Mouse (Mus musculus) heart, embryonic 10.5 days (tissue): ENCODE data around the gene Actl10. TPM values are rescaled to one million over a fixed set of nuclear protein-coding genes. Genes with fewer than 3 reads are reported as not detected.
A peak's percentile ranks its signal among the peaks of the same experiment; 100 is the strongest.

Experiments
- DNase-seq: peaks from one replicate; pipeline ENCODE4 v3.0.0-alpha.2; 2017; ENCODE audit warnings: low spot score
- H3K27ac ChIP-seq: fragments of 300-500 bp; sonication (generic); 2 replicates; pipeline ENCODE4 v1.5.1; 2016; ENCODE audit warnings: mild to moderate bottlenecking
- H3K27me3 ChIP-seq: fragments of 300-500 bp; sonication (generic); 2 replicates; pipeline ENCODE4 v1.6.1; 2016; ENCODE audit warnings: mild to moderate bottlenecking; ENCODE audit not compliant: poor library complexity, insufficient read depth, severe bottlenecking
- H3K36me3 ChIP-seq: fragments of 300-500 bp; sonication (generic); 2 replicates; pipeline ENCODE4 v1.6.1; 2016; ENCODE audit warnings: mild to moderate bottlenecking, moderate library complexity
- H3K4me1 ChIP-seq: fragments of 300-500 bp; sonication (generic); 2 replicates; pipeline ENCODE4 v1.6.1; 2016; ENCODE audit warnings: mild to moderate bottlenecking
- H3K4me3 ChIP-seq: fragments of 300-500 bp; sonication (generic); 2 replicates; pipeline ENCODE4 v1.5.1; 2016; ENCODE audit warnings: mild to moderate bottlenecking, moderate library complexity
- H3K9me3 ChIP-seq: fragments of 300-500 bp; sonication (generic); 2 replicates; pipeline ENCODE4 v1.6.1; 2016; ENCODE audit warnings: mild to moderate bottlenecking, moderate library complexity
- WGBS: fragments of 180-500 bp; shearing (Covaris S2); methylation state at CpG from one replicate; pipeline ENCODE4 v1.1.7; 2016; 5-methylcytosine and 5-hydroxymethylcytosine counted together
- polyA plus RNA-seq: library from polyadenylated mRNA; unstranded; fragments of >200 nt; fragmentation: Nextera tagmentation; extraction: Ambion mirVana; gene quantifications from 2 replicates; pipeline ENCODE4 v1.2.1, GENCODE M21; 2016

Gene Actl10
- polyA plus RNA-seq, 1 experiment from 2014 or later: 0.43 TPM

DNA sequence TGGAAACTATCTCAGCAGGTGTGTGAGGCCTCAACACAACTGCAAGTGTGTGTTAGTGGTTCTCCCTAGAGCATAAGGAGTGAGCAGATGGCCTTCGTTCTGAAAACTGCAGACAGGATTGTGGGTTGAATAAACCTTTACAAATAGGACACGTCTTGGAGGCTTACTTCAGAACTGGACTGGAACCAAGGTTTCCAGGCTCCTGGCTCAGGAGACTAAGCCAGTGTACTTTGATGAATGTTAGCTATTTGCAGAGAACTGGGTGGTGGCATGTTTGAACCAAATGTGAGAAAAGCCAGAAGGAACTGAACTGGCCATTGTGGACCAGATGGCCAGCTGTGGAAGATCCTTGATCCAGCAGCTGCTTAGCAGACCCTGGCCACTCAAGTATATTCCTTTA is 13.3 kb upstream of the Actl10 start:
- H3K4me3 ChIP-seq: no peak overlapping the region
- WGBS: 68% methylated on average over 2 of the region's 2 CpGs
- H3K27me3 ChIP-seq: no peaks in the 10 kb centered on the region
- H3K36me3 ChIP-seq: peaks cover 33% of the 10 kb centered on the region
- no peak overlapping the region for H3K27ac ChIP-seq
- peak; percentile 55 for DNase-seq
- H3K4me1 ChIP-seq: peaks cover 21% of the 10 kb centered on the region
- no peaks in the 10 kb centered on the region for H3K9me3 ChIP-seq

DNA sequence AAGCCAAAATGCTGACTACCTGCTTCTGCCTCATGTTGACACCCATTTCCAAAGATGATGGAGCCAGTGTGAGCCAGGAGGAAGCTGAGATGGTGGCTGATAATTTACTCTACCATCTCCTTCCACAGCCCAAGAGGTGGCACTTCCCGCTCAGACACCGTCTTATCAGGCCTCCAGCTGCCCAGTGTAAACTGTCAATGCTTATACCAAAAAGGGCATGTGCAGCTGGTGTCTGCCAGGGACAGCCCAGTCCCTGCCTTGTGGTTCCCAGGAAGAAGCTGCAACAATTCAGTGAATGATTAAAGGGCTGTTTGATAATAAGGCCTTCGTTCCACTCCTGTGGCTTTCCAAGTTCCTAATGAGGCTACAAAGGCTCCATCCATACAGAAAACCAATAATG is 12.9 kb upstream of the Actl10 start:
- Histone ChIP-seq H3K36me3 (peaks cover 32% of the 10 kb centered on the region), H3K4me1 (peaks cover 21% of the 10 kb centered on the region), H3K27me3 (no peaks in the 10 kb centered on the region), H3K9me3 (no peaks in the 10 kb centered on the region), H3K4me3 (no peak overlapping the region), H3K27ac (no peak overlapping the region)
- WGBS: 28% methylated on average over 3 of the region's 3 CpGs
- DNase-seq: no peak

DNA sequence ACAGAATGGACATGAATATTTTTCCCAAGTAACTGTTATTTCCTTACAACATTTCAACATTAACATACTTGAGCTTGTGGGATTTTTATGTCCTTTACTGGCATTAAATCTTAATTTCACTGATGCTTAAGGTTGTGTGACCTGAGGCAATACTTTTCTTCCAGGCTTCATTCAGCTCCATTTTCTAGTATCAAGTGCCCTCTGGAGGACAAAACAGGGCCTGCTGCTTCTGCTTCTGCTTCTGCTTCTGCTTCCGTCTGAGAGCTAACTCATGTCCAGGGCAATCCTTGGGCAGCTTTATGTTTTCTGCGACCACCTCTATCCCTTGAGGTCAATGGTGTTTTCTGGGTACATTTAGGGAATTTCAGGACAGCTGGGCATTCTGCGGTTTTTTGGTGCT is 11.9 kb upstream of the Actl10 start:
- 75% methylated on average over 3 of the region's 3 CpGs for WGBS
- Histone ChIP-seq H3K27me3 (no peaks in the 10 kb centered on the region), H3K9me3 (no peaks in the 10 kb centered on the region), H3K4me3 (no peak overlapping the region), H3K4me1 (peaks cover 15% of the 10 kb centered on the region), H3K27ac (no peak overlapping the region), H3K36me3 (peaks cover 27% of the 10 kb centered on the region)
- no peak for DNase-seq

DNA sequence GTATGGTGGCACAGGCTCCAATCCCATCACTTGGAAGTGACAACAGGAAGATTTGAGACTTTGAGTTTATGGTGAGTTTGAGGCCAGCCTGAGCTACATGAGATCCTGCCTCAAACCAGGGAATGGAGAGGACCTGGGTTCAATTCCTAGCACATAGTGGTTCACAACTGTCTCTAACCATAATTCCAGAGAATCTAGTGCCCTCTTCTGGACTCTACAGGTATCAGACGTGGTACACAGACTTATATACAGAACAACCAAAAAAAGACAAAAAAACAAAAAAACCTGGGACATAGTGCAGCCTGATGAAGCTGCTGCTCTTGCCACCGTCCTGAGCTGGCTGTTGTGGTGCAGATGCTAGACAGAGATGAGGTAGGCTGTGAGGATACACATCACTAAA is 9.9 kb upstream of the Actl10 start:
- 75% methylated on average over 2 of the region's 2 CpGs for WGBS
- Histone ChIP-seq H3K27me3 (peaks cover 1% of the 10 kb centered on the region; the same call in 1 of the 2 replicates), H3K36me3 (peaks cover 11% of the 10 kb centered on the region), H3K4me1 (peaks cover 8% of the 10 kb centered on the region; the same call in 1 of the 2 replicates), H3K27ac (no peak overlapping the region), H3K9me3 (no peaks in the 10 kb centered on the region), H3K4me3 (no peak overlapping the region)
- no peak for DNase-seq

DNA sequence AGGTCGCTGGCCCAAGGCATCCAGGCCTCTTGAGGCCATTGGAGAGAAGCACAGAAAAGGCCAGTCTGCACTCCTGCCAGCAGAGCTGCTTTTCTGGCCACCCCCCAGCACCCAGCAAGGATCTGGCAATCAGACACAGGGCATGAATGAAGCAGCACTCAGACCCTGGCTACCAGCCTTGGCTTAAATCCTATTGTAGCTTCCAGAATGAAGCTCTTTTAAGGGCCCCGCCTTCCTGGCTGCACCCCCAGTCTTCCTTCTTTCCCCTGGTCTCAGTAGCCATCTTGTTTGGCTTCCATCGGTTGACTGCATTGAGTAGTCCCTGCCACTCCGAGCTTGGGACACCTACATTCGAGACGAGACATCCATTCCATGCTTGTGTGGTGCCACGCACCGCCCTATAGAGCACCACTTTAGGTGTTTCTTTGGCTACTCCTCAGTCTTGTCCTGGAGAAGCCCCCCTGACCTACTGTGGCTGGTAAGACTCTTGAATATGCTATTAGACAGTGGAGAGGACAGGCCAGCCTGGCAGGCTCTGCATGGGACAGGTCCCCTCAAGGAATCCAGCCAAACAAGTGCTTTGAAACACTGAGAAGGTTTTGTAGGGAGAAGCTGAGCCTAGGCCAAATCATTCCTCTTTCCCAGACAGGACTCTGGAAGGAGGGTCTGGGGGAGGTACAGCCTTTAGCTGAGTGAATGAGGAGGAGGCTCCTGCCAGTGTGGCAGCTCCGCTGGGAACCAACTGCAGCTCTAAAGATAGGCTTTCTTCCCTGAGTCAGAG is 7.8 kb upstream of the Actl10 start:
- Histone ChIP-seq H3K9me3 (no peaks in the 10 kb centered on the region), H3K27ac (no peak overlapping the region), H3K4me3 (no peak overlapping the region), H3K36me3 (no peaks in the 10 kb centered on the region; the same call in 1 of the 2 replicates), H3K4me1 (peaks cover 3% of the 10 kb centered on the region), H3K27me3 (peaks cover 11% of the 10 kb centered on the region; the same call in 1 of the 2 replicates)
- DNase-seq: no peak
- 82% methylated on average over 9 of the region's 9 CpGs for WGBS

DNA sequence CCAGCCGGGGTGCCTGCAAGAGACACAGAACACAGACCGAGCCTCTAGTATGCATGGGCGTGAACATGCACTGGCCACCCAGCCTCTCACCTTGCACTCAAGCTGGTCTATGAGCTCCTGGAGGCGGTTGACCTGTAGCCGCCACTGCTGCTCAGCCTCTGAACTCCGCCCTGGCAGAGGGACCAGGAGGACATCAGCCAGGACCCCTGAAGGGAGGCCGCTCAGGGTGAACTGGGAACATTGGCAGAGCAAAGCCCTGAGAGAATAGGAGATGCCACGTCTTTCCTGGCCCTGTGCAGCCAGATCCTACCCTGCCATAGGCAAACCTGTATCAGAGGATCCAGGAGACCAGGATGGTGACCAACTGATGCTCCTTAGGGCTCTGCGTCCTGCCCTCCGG is 4.9 kb upstream of the Actl10 start, which contains the start of gene 1700003F12Rik:
Gene 1700003F12Rik (plus strand): TSS at position 375 of the 400 bp plus-strand sequence.
- H3K9me3 ChIP-seq: no peaks in the 10 kb centered on the region
- peaks cover 35% of the 10 kb centered on the region for H3K27me3 ChIP-seq
- H3K4me3 ChIP-seq: no peak within 1 kb of the TSS
- no peak for DNase-seq
- peaks cover 13% of the 10 kb centered on the region for H3K4me1 ChIP-seq
- no peaks in the 10 kb centered on the region for H3K36me3 ChIP-seq
- no peak within 1 kb of the TSS; the same call in 1 of the 2 replicates for H3K27ac ChIP-seq
- 88% methylated on average over 10 of the region's 10 CpGs for WGBS

DNA sequence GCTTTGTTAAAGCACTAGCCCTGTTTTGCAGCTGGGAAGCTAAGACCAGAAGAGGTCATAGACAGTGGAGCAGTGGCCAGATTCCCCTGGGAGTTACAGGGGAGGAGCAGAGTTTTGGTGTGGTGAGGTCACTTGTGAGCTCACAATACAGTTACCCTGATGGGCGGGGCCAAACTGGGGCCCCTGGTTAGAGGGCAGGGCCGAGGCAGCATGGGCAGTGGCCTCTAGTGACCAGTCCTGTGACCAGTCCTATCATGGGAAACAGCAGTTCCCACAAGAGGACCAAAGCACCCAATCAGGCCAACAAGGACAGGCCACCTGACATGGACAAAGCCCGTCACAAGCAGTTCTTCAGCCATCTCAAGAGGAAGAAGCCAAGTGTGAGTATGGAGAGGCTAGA is 2.9 kb upstream of the Actl10 start:
- no peak for DNase-seq
- no peaks in the 10 kb centered on the region for H3K36me3 ChIP-seq
- no peaks in the 10 kb centered on the region for H3K9me3 ChIP-seq
- no peak overlapping the region for H3K27ac ChIP-seq
- no peak overlapping the region for H3K4me3 ChIP-seq
- H3K4me1 ChIP-seq: peaks cover 26% of the 10 kb centered on the region
- peaks cover 55% of the 10 kb centered on the region for H3K27me3 ChIP-seq
- WGBS: 40% methylated on average over 3 of the region's 3 CpGs

DNA sequence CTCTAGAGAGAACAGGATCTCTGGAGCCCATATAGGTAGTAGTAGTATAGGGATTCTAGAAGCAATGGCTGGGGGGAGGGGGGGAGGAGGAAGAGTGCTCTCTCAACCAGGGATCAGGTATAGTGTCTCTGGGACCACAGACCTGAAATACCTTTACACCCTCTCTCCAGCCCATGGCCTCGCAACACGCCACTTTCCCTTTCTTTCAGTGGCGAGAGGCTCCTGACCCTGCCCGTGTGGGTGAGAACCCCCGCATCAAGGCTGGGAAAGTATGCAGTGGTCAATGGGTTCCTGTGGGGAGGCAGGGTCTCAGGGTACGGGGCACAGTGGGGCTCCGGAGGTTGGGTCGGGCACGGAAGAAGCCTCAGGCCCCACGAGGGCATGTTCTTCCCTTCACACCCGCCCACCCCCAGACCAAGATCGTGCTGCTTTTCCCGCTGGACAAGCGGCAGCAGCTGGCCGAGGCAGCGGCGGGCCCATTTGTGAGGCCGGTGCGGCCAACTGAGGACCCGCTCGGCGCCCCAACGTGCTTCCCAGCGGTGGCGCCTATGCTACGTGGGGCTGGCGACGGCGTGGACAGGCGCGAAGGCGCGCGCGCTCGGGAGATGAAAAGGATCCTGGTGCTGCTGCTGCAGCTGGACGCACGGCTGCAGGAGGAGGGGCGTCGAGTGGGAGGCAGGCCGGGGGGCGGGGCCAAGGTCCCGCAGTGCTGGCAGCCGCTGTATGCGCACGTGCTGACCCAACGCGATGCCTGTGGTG is 2.3 kb upstream of the Actl10 start:
- Histone ChIP-seq H3K4me1 (peaks cover 26% of the 10 kb centered on the region), H3K9me3 (no peaks in the 10 kb centered on the region), H3K27ac (peak overlapping the region; percentile 75), H3K36me3 (no peaks in the 10 kb centered on the region), H3K27me3 (peaks cover 57% of the 10 kb centered on the region), H3K4me3 (peak overlapping the region; percentile 67)
- peak; percentile 89 for DNase-seq
- WGBS: 5% methylated on average over 48 of the region's 48 CpGs

DNA sequence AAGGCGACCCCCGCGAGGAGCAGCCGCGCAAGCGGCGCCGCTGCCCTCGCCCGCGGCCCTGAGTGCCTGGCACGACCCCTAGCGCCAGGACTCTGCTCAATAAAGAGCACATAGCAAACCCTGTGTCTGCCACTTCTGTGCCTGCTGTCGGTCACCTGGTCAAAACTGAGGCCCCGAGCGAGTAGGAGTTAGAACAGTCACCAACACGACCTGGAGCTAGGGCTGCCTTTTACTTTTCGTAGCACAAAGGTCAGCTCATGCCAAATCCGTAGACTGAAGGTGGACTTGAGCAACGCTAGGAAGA is 1.7 kb upstream of the Actl10 start:
- peak overlapping the region; percentile 67 for H3K4me3 ChIP-seq
- no peak for DNase-seq
- H3K27me3 ChIP-seq: peaks cover 62% of the 10 kb centered on the region
- 14% methylated on average over 20 of the region's 20 CpGs for WGBS
- H3K36me3 ChIP-seq: no peaks in the 10 kb centered on the region
- no peak overlapping the region for H3K27ac ChIP-seq
- peaks cover 26% of the 10 kb centered on the region for H3K4me1 ChIP-seq
- H3K9me3 ChIP-seq: no peaks in the 10 kb centered on the region

DNA sequence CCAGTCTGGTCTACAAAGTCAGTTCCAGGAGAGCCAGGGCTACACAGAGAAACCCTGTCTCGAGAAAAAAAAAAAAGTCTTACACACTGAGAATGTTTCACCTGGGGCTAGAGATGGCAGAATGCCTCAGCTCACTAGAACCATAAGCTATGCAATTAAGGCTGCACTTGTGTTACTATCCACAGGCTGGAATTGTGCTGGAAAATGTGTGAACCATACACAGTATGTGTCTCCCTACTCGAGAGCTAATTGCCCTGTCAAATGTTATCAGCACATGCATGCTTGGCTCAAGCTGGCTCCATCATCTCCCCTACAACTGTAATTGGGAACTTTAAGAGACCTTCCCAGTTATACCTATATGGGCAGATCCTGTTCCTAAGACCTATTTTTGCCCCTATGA is 639 bp upstream of the Actl10 start:
- Histone ChIP-seq H3K9me3 (no peaks in the 10 kb centered on the region), H3K27ac (no peak overlapping the region), H3K4me1 (peaks cover 31% of the 10 kb centered on the region), H3K4me3 (no peak overlapping the region), H3K27me3 (peaks cover 70% of the 10 kb centered on the region), H3K36me3 (no peaks in the 10 kb centered on the region)
- no peak for DNase-seq
- 58% methylated on average over 2 of the region's 2 CpGs for WGBS

DNA sequence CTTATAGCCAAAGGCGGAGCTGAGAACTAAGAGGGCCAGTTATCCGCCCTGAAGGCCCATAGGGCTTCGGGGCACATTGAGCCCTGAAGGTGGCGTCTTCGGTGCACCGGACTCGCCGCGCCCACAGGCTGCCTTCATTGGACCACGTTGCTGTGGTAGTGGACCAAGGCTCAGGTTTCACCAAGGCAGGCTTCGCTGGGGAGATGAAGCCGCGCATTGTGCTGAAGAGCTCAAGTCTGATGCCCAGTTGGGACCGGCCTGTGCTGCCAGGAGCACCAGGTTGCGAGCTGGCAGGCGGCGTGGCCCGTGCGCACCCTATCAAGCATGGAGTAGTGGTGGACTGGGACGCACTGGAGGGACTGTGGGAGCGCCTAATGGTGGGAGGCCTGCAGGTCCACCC is 351 bp downstream of the Actl10 start:
- Histone ChIP-seq H3K9me3 (no peaks in the 10 kb centered on the region), H3K27ac (peak overlapping the region; percentile 75), H3K36me3 (no peaks in the 10 kb centered on the region), H3K4me1 (peaks cover 34% of the 10 kb centered on the region), H3K4me3 (peak overlapping the region; percentile 51), H3K27me3 (peaks cover 69% of the 10 kb centered on the region)
- 28% methylated on average over 21 of the region's 21 CpGs for WGBS
- DNase-seq: no peak

DNA sequence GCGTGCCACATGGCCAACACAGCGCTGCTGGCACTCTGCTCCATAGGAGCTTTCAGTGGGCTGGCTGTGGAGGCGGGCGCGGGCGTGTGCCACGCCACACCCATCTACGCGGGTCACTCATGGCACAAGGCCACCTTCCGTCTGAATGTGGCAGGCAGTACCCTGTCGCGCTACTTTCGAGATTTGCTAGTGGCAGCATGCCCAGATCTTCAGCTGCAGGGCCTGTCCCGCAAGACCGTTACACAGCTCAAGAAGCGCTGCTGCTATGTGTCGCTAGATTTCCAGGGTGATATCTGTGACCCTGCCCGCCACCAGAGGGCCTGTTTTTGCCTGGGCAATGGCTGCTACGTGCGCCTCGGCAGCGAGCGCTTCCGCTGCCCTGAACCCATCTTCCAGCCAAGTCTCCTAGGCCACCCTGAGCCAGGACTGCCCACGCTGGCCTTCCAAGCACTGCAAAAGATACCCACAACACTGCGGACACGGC is 890 bp downstream of the Actl10 start:
- 17% methylated on average over 27 of the region's 27 CpGs for WGBS
- H3K9me3 ChIP-seq: no peaks in the 10 kb centered on the region
- no peak for DNase-seq
- peak overlapping the region; percentile 51 for H3K4me3 ChIP-seq
- peaks cover 39% of the 10 kb centered on the region for H3K4me1 ChIP-seq
- peaks cover 69% of the 10 kb centered on the region for H3K27me3 ChIP-seq
- H3K36me3 ChIP-seq: no peaks in the 10 kb centered on the region
- H3K27ac ChIP-seq: peak overlapping the region; percentile 75

DNA sequence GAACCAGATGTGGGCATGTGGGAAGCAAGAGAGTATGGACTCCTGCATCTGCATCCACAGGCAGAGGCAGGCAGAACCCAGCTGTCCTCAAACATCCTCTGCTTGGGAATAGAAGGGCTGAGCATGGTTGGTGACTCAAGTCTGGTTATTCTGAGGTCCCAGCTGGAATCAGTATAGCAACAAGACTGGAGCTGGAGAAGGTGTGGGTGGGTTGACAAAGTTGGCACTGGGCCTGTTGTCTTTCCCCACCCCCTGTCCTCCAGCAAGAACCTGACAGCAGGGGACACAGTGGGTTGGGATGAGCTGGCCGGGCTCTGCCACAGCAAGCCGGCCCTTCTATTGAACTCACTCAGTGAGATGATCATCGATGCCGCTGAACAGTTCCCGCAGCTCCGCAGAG is 3.7 kb downstream of the Actl10 start:
- no peaks in the 10 kb centered on the region for H3K9me3 ChIP-seq
- H3K27me3 ChIP-seq: peaks cover 73% of the 10 kb centered on the region
- H3K4me3 ChIP-seq: no peak overlapping the region
- WGBS: 83% methylated on average over 6 of the region's 6 CpGs
- peaks cover 5% of the 10 kb centered on the region; the same call in 1 of the 2 replicates for H3K36me3 ChIP-seq
- peaks cover 41% of the 10 kb centered on the region for H3K4me1 ChIP-seq
- DNase-seq: no peak
- H3K27ac ChIP-seq: no peak overlapping the region
